Mouse (Mus musculus) thymus, adult 18-20 months (tissue): ENCODE measurements around the gene Il6ra.
"Not testable (repeated sequence)": the region's sequence is repeated elsewhere in the genome, so short reads cannot be mapped to it uniquely, and the experiment has no call there.

ENCODE experiments used
- DNase-seq, 2 experiments: peaks; one replicate each; pipeline ENCODE4 v3.0.0; 2022; ENCODE audit warnings: mixed read lengths in 2 of 2

Il6ra gene

GRCm38 (mm10) chr3:89875021-89875420 lies 38.0 kb downstream of the Il6ra start:
- DNase-seq = no peak

GRCm38 (mm10) chr3:89874076-89874475 lies 38.9 kb downstream of the Il6ra start:
- no peak for DNase-seq

- no peak for DNase-seq
These were observed 40.3 kb downstream of the Il6ra start for GRCm38 (mm10) chr3:89872684-89873083.

- peak; percentile 77 to 87 for DNase-seq
These were observed 40.8 kb downstream of the Il6ra start for GRCm38 (mm10) chr3:89872209-89872608.

- DNase-seq = no peak
These were observed 41.6 kb downstream of the Il6ra start for GRCm38 (mm10) chr3:89871339-89871914.

GRCm38 (mm10) chr3:89870472-89871271 lies 42.3 kb downstream of the Il6ra start:
- peak; percentile 40 to 60 for DNase-seq

- DNase-seq = peak; percentile 24 to 57
These were observed 43.4 kb downstream of the Il6ra start for GRCm38 (mm10) chr3:89869556-89869955.

GRCm38 (mm10) chr3:89868956-89869355 lies 44.0 kb downstream of the Il6ra start:
- no peak for DNase-seq

- DNase-seq = no peak
These were observed 44.6 kb downstream of the Il6ra start for GRCm38 (mm10) chr3:89868357-89868756.

- no peak for DNase-seq
These were observed 45.3 kb downstream of the Il6ra start for GRCm38 (mm10) chr3:89867651-89868050.

GRCm38 (mm10) chr3:89865764-89866163 lies 47.2 kb downstream of the Il6ra start:
- DNase-seq = no peak

GRCm38 (mm10) chr3:89865020-89865419 lies 48.0 kb downstream of the Il6ra start:
- no peak for DNase-seq

- peak in 1 of 2 experiments; percentile 65 for DNase-seq
These were observed 49.1 kb downstream of the Il6ra start for GRCm38 (mm10) chr3:89863716-89864509.

- DNase-seq = not testable (repeated sequence)
These were observed 49.7 kb downstream of the Il6ra start for GRCm38 (mm10) chr3:89863276-89863675.

- no peak for DNase-seq
These were observed 50.7 kb downstream of the Il6ra start for GRCm38 (mm10) chr3:89862182-89862761.

GRCm38 (mm10) chr3:89861070-89861469 lies 51.9 kb downstream of the Il6ra start:
- DNase-seq = no peak

GRCm38 (mm10) chr3:89860343-89860742 lies 52.7 kb downstream of the Il6ra start:
- no peak for DNase-seq

- no peak for DNase-seq
These were observed 53.1 kb downstream of the Il6ra start for GRCm38 (mm10) chr3:89859936-89860335.

- no peak for DNase-seq
These were observed 54.1 kb downstream of the Il6ra start for GRCm38 (mm10) chr3:89858888-89859287.

GRCm38 (mm10) chr3:89858123-89858522 lies 54.9 kb downstream of the Il6ra start:
- no peak for DNase-seq

- no peak for DNase-seq
These were observed 55.6 kb downstream of the Il6ra start for GRCm38 (mm10) chr3:89857353-89857752.

GRCm38 (mm10) chr3:89853752-89854151 lies 59.2 kb downstream of the Il6ra start:
- no peak for DNase-seq

GRCm38 (mm10) chr3:89848083-89848482 lies 64.9 kb downstream of the Il6ra start:
- no peak for DNase-seq
